Mouse (Mus musculus) thymus, adult 2 months (tissue): ENCODE data around the gene Arid4b.

Experiments
- CTCF ChIP-seq: fragments of 200-500 bp; IDR thresholded peaks from 2 replicates; pipeline ENCODE4 v1.5.1; 2012; ENCODE audit warnings: mild to moderate bottlenecking, control low read depth, low read length, moderate library complexity, borderline replicate concordance; ENCODE audit not compliant: control insufficient read depth, poor library complexity, insufficient read depth; ENCODE audit errors: extremely low read depth
- POLR2A ChIP-seq: fragments of 200-500 bp; IDR thresholded peaks from 2 replicates; pipeline ENCODE4 v1.6.1; 2012; ENCODE audit warnings: mild to moderate bottlenecking, low read length, control low read depth, moderate library complexity; ENCODE audit not compliant: control insufficient read depth, poor library complexity, insufficient read depth; ENCODE audit errors: extremely low read depth

DNA sequence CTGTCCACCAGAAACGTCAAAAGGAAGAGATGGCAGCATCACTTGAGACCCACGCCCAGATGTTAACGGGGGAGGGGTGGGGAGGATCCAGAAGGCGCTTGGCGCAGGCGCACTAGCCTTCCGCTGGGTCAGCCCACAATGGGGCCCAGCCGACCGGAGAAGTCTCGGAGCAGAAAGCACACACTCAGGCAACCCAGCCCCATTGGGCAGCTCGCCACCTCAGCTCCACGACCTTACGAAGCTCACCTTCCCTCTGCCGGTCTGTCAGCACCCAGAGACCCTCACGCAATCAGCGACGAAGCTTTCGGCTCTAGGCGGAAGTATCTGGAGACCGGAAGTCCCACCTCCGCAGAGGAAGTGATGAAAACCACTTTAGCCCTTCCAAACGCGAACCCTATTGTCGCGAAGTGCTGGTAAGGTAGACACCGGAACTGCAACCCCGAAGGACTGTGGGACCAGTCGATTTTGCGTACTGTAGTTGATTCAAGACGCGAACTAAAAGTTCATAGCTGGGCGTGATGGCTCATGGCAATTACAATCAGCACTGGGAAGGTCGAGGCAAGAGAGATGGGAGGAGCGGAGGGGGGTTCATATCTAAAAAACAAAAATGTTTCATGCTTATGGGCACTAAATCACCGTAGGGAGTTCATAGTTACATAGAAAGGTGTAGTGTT, 23.6 kb upstream of the Arid4b start, which contains the start of gene Tbce:
- TF ChIP-seq POLR2A, result no peak; the same call in 1 of the 2 replicates
- TF ChIP-seq CTCF, result 0 out of 2 replicates have a peak, but pooled peaks have one; percentile 32
